Mouse (Mus musculus): Measurements from ENCODE around the gene Satb1. TPM values are rescaled to one million over a fixed set of nuclear protein-coding genes. Genes with fewer than 3 reads are reported as not detected.

The Satb1 gene
- 29.3 and 32.2 TPM in 2 replicates for polyA plus RNA-seq (2015; fragmentation: Nextera tagmentation; extraction: Ambion mirVana)

DNA sequence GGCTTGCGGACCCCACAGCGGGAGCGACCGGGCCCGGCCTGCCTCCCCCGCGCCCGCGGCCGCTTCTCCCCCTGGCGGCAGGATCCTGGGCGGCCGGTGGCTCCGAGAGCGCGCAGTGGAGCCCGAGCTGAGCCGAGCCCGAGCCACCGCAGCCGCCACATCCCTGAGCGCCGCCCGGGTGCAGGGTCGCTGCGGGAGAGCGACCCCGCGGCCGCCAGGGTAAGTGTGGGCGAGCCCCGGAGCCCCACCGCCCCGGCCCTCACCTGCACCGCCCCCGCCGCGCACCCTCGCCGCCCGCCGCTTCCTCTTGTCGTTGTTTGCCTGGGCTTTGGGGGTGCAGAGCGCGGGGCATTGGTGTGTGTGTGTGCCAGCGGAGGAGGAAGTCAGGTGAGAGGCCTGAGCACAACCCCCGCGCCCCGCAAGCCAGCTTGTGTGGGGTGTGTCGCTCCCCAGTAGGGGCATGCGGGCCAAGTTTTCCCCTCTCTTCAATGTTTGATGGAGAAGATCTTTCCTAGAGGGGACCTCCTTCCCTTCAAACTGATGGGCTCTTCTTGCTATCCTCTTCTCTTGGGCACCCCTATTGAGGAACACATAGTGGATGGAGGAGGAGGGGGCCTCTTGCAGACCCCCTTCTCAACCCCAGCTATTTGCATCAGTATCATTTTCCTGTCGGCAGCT is at the start of gene Satb1:
TSS of gene Satb1 (minus strand) at position 391 of the 678 bp plus-strand sequence.
- Histone ChIP-seq H3K36me3 (no peaks in the 10 kb centered on the region), H3K4me1 (replicated peaks) (peaks cover 29% of the 10 kb centered on the region), H3K9ac (peak within 1 kb of the TSS; percentile 81), H3K27ac (replicated peaks) (peak within 1 kb of the TSS; percentile 64), H3K9me3 (no peaks in the 10 kb centered on the region), H3K4me3 (peak within 1 kb of the TSS; percentile 71), H3K27me3 (peaks cover 50% of the 10 kb centered on the region), H3K4me2 (peak within 1 kb of the TSS; percentile 99)
- ATAC-seq (ENCODE audit: low read depth), result peak; percentile 95
- WGBS, result 0% methylated on average over 37 of the region's 52 CpGs

DNA sequence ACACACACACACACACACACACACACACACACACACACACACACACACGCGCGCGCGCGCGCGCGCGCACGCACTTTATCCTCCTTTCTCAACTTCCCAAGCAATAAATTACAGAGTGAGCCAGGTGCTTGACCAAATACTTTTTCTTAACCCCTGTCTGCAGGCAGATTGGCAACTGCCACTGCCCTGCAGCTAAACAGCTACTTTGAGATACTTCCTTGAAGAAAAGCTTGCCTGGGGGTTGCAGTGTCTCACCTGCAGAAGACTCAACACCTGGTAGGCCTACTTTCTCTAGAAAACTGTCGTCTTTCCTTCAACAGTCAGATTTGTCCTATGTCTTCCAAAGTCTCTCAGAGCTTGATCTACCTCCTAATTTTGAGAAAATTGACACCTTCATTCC is 49.5 kb upstream of the Satb1 start:
- H3K27ac ChIP-seq (replicated peaks), result no peak overlapping the region
- H3K27me3 ChIP-seq, result no peaks in the 10 kb centered on the region
- H3K4me3 ChIP-seq, result no peak overlapping the region
- WGBS, result 93% methylated on average over 12 of the region's 12 CpGs
- no peak overlapping the region for H3K4me2 ChIP-seq
- no peak overlapping the region for H3K9ac ChIP-seq
- H3K36me3 ChIP-seq, result no peaks in the 10 kb centered on the region
- ATAC-seq (ENCODE audit: low read depth), result no peak
- H3K4me1 ChIP-seq (replicated peaks), result no peaks in the 10 kb centered on the region
- no peaks in the 10 kb centered on the region for H3K9me3 ChIP-seq

DNA sequence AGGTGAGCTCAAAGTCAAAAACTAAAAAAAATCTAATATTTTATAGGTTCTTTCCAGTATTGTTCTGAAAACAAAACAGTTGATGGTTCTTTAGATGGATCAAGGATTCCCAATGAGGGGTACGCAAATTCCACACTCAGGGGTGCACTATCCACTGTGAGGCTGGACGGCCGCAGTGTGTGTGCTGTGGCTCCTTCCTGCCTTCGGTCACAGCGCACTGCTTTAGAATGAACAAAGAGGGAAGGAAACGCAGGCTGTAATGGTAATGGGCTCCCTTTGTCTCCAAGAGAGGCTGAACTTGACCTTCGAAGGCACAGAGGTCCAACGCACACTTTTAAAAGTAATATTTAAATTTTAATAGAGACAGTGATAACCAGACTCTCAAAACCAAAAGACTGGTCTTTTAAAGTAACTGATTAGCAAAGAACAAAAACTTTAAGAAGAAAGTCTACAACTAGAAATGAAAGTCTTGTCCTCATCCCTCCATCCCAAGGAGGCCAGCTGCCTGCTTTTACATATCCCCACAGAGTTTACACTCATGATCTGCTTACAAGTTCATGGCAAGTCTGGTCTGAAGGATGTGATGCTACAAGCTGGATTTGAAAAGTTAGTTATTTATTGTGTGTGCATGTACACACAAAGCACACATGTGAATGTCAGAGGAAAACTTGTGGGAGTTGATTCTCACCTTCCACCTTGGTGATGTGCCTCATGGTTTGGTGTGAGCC is 48.0 kb upstream of the Satb1 start:
- Histone ChIP-seq H3K36me3 (no peaks in the 10 kb centered on the region), H3K4me3 (no peak overlapping the region), H3K27ac (replicated peaks) (no peak overlapping the region)

DNA sequence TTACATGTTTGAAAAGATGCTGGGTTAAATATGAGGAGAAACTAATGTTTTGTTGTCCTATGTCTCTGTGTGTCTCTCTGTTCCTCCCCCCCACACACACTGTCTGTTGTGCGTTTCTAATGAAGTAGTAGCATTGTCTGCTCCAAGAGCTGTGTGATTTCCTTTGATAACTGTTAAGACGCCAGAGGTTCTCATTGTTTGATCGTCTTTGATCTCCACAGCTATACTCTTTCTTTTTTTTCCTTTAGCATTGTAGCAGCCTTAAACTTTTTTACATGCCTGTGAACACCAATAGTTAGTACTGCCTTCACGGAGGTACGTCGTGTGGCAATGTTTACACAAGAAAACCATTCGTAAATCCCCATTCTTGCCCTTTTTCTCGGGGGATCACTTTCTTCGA is 47.1 kb upstream of the Satb1 start:
- no peak overlapping the region for H3K27ac ChIP-seq (replicated peaks)
- H3K4me1 ChIP-seq (replicated peaks), result no peaks in the 10 kb centered on the region
- H3K9me3 ChIP-seq, result no peaks in the 10 kb centered on the region
- 23% methylated on average over 9 of the region's 9 CpGs for WGBS
- H3K36me3 ChIP-seq, result no peaks in the 10 kb centered on the region
- no peaks in the 10 kb centered on the region for H3K27me3 ChIP-seq
- no peak overlapping the region for H3K4me2 ChIP-seq
- no peak for ATAC-seq (ENCODE audit: low read depth)
- H3K9ac ChIP-seq, result no peak overlapping the region
- H3K4me3 ChIP-seq, result no peak overlapping the region

More for the DNA sequence above, 48.0 kb upstream of the Satb1 start:
- 38% methylated on average over 8 of the region's 8 CpGs for WGBS
- Histone ChIP-seq H3K9ac (no peak overlapping the region), H3K4me1 (replicated peaks) (no peaks in the 10 kb centered on the region), H3K9me3 (no peaks in the 10 kb centered on the region), H3K27me3 (no peaks in the 10 kb centered on the region), H3K4me2 (no peak overlapping the region)
- ATAC-seq (ENCODE audit: low read depth), result no peak

DNA sequence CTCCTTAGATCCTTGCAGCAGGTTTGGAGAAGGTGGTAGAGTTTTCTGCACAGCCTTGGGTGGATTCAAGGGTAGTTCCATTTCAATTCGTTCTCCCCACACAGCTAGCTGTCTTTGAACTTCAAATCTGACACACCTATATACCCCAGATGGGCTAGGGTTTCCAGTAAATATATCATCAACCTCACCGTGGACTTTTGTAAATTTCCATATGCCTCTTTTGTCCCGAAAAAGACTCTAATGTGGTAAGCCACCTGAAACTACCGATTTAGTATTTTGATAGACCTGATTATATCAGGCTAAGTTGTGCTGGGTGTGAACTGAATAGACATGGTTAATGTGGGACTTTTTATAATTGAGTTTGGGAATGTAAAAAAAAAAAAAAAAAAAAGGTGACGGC is 46.6 kb upstream of the Satb1 start:
- ATAC-seq (ENCODE audit: low read depth), result no peak
- H3K4me3 ChIP-seq, result no peak overlapping the region
- H3K9ac ChIP-seq, result no peak overlapping the region
- no peaks in the 10 kb centered on the region for H3K4me1 ChIP-seq (replicated peaks)
- H3K9me3 ChIP-seq, result no peaks in the 10 kb centered on the region
- no peak overlapping the region for H3K27ac ChIP-seq (replicated peaks)
- no peaks in the 10 kb centered on the region for H3K36me3 ChIP-seq
- H3K4me2 ChIP-seq, result no peak overlapping the region
- WGBS, result 93% methylated on average over 5 of the region's 5 CpGs
- no peaks in the 10 kb centered on the region for H3K27me3 ChIP-seq

DNA sequence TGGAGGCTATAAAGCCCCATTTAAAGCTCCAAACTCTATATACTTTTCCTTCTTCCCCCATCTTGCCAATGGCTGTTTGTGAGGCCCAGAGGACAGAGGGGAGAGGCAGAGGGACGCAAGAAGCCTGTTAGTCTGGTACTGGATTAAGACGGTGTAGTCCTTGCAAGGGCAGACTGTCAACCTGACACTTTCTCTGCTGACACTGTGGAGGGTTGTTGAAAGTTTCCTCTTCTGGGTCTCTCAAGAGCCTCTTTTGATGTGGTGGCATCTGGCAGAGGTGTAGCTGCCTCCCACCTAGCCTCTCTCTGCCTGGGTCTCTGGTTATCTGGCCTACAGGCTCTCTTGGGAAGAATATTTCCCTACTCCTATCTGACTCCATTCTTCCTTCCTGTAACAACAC is 46.1 kb upstream of the Satb1 start:
- Histone ChIP-seq H3K9ac (no peak overlapping the region), H3K9me3 (no peaks in the 10 kb centered on the region), H3K4me2 (no peak overlapping the region), H3K27ac (replicated peaks) (no peak overlapping the region), H3K36me3 (no peaks in the 10 kb centered on the region), H3K4me1 (replicated peaks) (no peaks in the 10 kb centered on the region), H3K4me3 (no peak overlapping the region), H3K27me3 (no peaks in the 10 kb centered on the region)
- 84% methylated on average over 2 of the region's 2 CpGs for WGBS
- ATAC-seq (ENCODE audit: low read depth), result no peak

DNA sequence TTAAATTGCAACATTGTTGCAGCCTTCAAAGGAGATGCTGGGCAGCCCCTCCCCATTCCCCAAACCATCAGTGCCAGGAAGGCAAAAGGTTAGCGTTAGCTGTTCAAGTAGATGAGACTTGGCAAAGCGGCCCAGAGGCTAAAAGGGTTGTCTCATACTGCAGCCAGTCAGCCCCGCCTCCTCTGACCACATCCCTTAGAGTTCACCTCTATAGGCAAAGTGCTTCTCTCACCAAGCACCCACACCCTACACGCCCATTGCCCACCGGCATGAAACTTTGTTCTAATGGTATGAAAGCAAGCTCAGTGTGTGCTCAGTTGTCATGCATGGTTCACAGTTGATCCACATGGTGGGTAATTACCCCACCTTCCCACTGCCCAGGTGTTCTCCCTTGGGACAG is 43.4 kb upstream of the Satb1 start:
- Histone ChIP-seq H3K27ac (replicated peaks) (no peak overlapping the region), H3K36me3 (no peaks in the 10 kb centered on the region), H3K4me2 (no peak overlapping the region), H3K27me3 (no peaks in the 10 kb centered on the region), H3K4me1 (replicated peaks) (no peaks in the 10 kb centered on the region), H3K9ac (no peak overlapping the region), H3K9me3 (no peaks in the 10 kb centered on the region), H3K4me3 (no peak overlapping the region)
- no peak for ATAC-seq (ENCODE audit: low read depth)
- 94% methylated on average over 5 of the region's 5 CpGs for WGBS

DNA sequence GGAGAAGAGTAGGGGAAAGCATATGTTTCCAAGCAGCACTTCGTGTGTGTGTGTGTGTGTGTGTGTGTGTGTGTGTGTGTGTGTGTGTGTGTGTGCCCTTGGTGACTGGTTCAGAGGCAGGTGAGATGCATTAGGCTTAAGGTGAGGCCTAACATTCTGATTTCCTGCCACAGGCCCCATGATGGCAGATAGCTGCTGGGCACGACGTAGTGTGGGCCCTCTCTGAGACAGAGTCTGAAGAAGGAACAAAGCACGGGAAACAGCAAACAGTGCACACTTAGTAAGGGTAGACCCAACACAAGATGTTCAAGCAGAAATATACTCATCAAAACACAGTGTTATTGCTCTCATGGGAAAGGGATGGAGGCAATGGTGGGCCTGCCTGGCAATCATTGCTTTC is 24.5 kb upstream of the Satb1 start:
- no peak for ATAC-seq (ENCODE audit: low read depth)
- WGBS, result 88% methylated on average over 4 of the region's 4 CpGs
- H3K4me3 ChIP-seq, result no peak overlapping the region
- no peak overlapping the region for H3K9ac ChIP-seq
- no peaks in the 10 kb centered on the region for H3K4me1 ChIP-seq (replicated peaks)
- no peaks in the 10 kb centered on the region for H3K27me3 ChIP-seq
- H3K9me3 ChIP-seq, result no peaks in the 10 kb centered on the region
- H3K36me3 ChIP-seq, result no peaks in the 10 kb centered on the region
- no peak overlapping the region for H3K4me2 ChIP-seq
- no peak overlapping the region for H3K27ac ChIP-seq (replicated peaks)

DNA sequence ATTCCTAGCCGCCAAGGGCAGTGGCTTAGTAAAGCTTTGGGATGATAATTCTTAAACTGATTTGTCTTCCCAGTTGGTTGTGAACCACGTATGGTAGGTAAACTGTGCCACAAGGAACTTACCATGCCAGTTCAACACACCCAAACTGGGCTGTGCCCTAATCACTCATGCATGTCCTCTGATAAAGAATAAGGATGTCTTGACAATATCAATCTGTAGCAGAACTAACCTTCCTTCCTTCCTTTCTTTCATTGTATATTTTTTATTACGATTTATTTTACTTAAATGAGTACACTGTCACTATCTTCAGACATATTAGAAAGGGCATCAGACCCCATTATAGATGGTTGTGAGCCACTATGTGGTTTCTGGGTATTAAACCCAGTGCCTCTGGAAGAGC is 23.2 kb upstream of the Satb1 start:
- H3K27ac ChIP-seq (replicated peaks), result no peak overlapping the region
- no peak for ATAC-seq (ENCODE audit: low read depth)
- no peaks in the 10 kb centered on the region for H3K36me3 ChIP-seq
- H3K27me3 ChIP-seq, result no peaks in the 10 kb centered on the region
- no peaks in the 10 kb centered on the region for H3K4me1 ChIP-seq (replicated peaks)
- H3K4me3 ChIP-seq, result no peak overlapping the region
- H3K4me2 ChIP-seq, result no peak overlapping the region
- H3K9ac ChIP-seq, result no peak overlapping the region
- no peaks in the 10 kb centered on the region for H3K9me3 ChIP-seq
- WGBS, result 90% methylated on average over 3 of the region's 3 CpGs

DNA sequence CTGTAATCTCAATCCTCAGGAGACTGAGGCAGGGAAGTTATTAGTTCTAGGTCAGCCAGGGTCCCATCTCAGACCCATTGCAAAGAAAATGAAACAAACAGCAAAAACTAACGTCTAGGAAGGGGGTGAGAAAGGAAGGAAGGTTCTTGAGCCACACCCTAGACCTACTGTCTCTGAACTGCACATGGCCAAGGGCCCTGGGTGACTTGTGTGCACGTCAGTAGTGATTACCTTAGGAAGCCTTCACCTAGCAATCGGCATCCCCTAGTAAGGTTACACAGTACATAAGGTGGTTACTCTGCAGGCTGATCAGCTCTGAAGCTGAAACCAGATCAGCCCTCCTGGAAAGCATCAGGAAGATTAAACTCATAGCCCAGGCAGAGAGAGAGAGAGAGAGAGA is 22.2 kb upstream of the Satb1 start:
- Histone ChIP-seq H3K36me3 (no peaks in the 10 kb centered on the region), H3K9ac (no peak overlapping the region), H3K9me3 (no peaks in the 10 kb centered on the region), H3K4me3 (no peak overlapping the region), H3K27ac (replicated peaks) (no peak overlapping the region), H3K4me1 (replicated peaks) (no peaks in the 10 kb centered on the region), H3K27me3 (no peaks in the 10 kb centered on the region), H3K4me2 (no peak overlapping the region)
- 87% methylated on average over 3 of the region's 3 CpGs for WGBS
- no peak for ATAC-seq (ENCODE audit: low read depth)

DNA sequence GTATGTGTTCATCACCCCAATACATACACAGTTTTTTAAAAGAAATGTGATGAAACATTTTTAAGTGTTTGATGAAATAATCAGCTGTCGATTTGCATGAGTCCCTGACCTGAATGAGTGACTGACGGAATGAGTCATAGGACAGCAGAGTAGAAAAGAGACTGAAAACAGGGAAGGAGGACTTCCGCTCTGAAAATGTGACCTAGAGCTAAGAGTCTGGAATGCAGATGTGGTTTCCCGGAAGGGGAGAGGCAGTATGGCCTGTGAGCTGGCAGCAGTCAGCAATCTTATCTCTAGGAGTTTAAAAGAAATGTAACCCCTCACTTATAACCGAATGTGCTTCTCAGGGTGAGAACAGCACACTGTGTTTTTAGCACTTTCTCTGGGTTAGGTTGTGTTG is 20.9 kb upstream of the Satb1 start:
- Histone ChIP-seq H3K9me3 (no peaks in the 10 kb centered on the region), H3K4me1 (replicated peaks) (no peaks in the 10 kb centered on the region), H3K9ac (no peak overlapping the region), H3K27me3 (no peaks in the 10 kb centered on the region), H3K27ac (replicated peaks) (no peak overlapping the region), H3K4me2 (no peak overlapping the region), H3K4me3 (no peak overlapping the region), H3K36me3 (no peaks in the 10 kb centered on the region)
- no peak for ATAC-seq (ENCODE audit: low read depth)
- 91% methylated on average over 5 of the region's 5 CpGs for WGBS

DNA sequence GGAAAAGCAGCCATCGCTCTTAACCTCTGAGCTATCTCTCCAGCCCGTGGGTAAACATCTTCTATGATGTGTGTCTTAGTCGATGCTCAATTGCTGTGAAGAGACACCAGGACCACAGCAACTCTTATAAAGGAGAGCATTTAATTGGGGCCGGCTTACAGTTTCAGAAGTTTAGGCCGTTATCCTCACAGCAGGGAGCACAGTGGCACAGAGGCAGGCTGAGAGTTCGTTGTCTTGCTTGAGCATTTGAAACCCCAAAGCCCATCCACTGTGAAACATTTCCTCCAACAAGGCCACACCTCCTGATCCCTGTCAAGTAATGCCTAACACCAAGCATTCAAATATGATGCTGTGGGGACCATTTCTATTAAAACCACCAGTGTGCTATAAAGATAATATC is 7.5 kb upstream of the Satb1 start:
- Histone ChIP-seq H3K27me3 (0 out of 2 replicates have a peak, but pooled peaks cover 5% of the 10 kb centered on the region), H3K4me3 (no peak overlapping the region), H3K4me2 (no peak overlapping the region), H3K27ac (replicated peaks) (no peak overlapping the region), H3K36me3 (no peaks in the 10 kb centered on the region), H3K4me1 (replicated peaks) (no peaks in the 10 kb centered on the region), H3K9ac (no peak overlapping the region), H3K9me3 (no peaks in the 10 kb centered on the region)
- WGBS, result 68% methylated on average over 6 of the region's 6 CpGs
- ATAC-seq (ENCODE audit: low read depth), result no peak

DNA sequence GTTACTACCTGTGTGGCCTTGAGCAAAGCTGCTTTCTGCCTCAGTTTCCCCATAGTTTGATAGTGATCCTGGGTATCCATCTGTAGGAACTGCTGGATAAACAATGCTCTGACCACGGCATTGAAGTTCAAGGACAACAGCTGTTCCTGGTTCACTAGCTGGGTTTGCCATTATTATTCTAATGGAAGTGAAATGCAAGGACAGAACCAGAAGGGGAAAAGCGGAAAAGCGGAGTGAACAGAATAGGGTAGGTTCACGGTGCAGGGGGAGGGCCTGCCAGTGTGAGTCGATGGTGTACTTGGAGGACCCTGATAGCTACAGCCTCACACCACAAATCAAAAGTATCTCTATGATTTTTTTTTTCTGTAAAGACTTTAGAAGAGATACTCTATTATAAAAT is 6.4 kb upstream of the Satb1 start:
- Histone ChIP-seq H3K36me3 (no peaks in the 10 kb centered on the region), H3K4me3 (no peak overlapping the region), H3K27ac (replicated peaks) (no peak overlapping the region), H3K9ac (no peak overlapping the region), H3K4me2 (no peak overlapping the region), H3K27me3 (peaks cover 14% of the 10 kb centered on the region), H3K4me1 (replicated peaks) (peaks cover under 1% of the 10 kb centered on the region; the same call in 1 of the 2 replicates), H3K9me3 (no peaks in the 10 kb centered on the region)
- WGBS, result 67% methylated on average over 5 of the region's 5 CpGs
- no peak for ATAC-seq (ENCODE audit: low read depth)

Measured in neural tube, embryonic 13.5 days (tissue).